Mouse (Mus musculus) MEL (cell line): ENCODE data around the gene Fgfr2. TPM values are rescaled to one million over a fixed set of nuclear protein-coding genes. Genes with fewer than 3 reads are reported as not detected.

Source experiments
- DNase-seq: peaks from one replicate; pipeline ENCODE4 v3.0.0; 2011; ENCODE audit warnings: low read depth, low spot score
- H3K27ac ChIP-seq: 2 replicates; pipeline ENCODE4 v1.5.1; 2012; ENCODE audit warnings: low read depth, mild to moderate bottlenecking, control low read depth, low read length, moderate library complexity; ENCODE audit not compliant: control insufficient read depth
- H3K27me3 ChIP-seq, 2 experiments: fragments of 150-350 bp in 1 of 2; sonication (generic) in 1 of 2; 2 replicates each; pipeline ENCODE4 v1.6.1; 2012; ENCODE audit warnings: low read length in 2 of 2, mild to moderate bottlenecking in 2 of 2, improper control_type of control experiment in 1 of 2, moderate library complexity in 1 of 2; ENCODE audit not compliant: insufficient read depth in 2 of 2, control insufficient read depth in 1 of 2
- H3K36me3 ChIP-seq, 2 experiments: 2 replicates each; pipeline ENCODE4 v1.6.1; 2012 to 2014; ENCODE audit warnings: low read length in 2 of 2, improper control_type of control experiment in 1 of 2, inconsistent platforms in 1 of 2, mild to moderate bottlenecking in 1 of 2; ENCODE audit not compliant: insufficient read depth in 2 of 2, control insufficient read depth in 1 of 2
- H3K4me1 ChIP-seq, 2 experiments: fragments of 150-350 bp in 1 of 2; sonication (generic) in 1 of 2; 2 replicates each; pipeline ENCODE4 v1.6.1; 2012; ENCODE audit warnings: low read length in 2 of 2, improper control_type of control experiment in 1 of 2, mild to moderate bottlenecking in 1 of 2; ENCODE audit not compliant: insufficient read depth in 2 of 2, control insufficient read depth in 1 of 2
- H3K4me3 ChIP-seq, 2 experiments: fragments of 150-350 bp in 1 of 2; sonication (generic) in 1 of 2; 2 replicates each; pipeline ENCODE4 v1.5.1; 2012; ENCODE audit warnings: low read depth in 2 of 2, low read length in 2 of 2, mild to moderate bottlenecking in 2 of 2, moderate library complexity in 2 of 2, control low read depth in 1 of 2, improper control_type of control experiment in 1 of 2; ENCODE audit not compliant: control insufficient read depth in 1 of 2, insufficient read depth in 1 of 2
- H3K79me2 ChIP-seq: 2 replicates; pipeline ENCODE4 v1.6.1; 2012; ENCODE audit warnings: mild to moderate bottlenecking, low read length, moderate library complexity; ENCODE audit not compliant: control insufficient read depth, poor library complexity, insufficient read depth
- H3K9ac ChIP-seq: 2 replicates; pipeline ENCODE4 v1.6.1; 2012; ENCODE audit warnings: low read depth, mild to moderate bottlenecking, control low read depth, low read length, moderate library complexity; ENCODE audit not compliant: control insufficient read depth, poor library complexity, severe bottlenecking
- H3K9me3 ChIP-seq: fragments of 150-350 bp; sonication (generic); replicated peaks from 2 replicates; pipeline ENCODE4 v1.6.1; 2012; ENCODE audit warnings: mild to moderate bottlenecking, low read length, improper control_type of control experiment, moderate library complexity; ENCODE audit not compliant: insufficient read depth
- CHD1 ChIP-seq: IDR thresholded peaks from 2 replicates; pipeline ENCODE4 v1.6.1; 2012; ENCODE audit warnings: low read depth, mild to moderate bottlenecking, inconsistent platforms, low read length, improper control_type of control experiment
- CHD2 ChIP-seq: IDR thresholded peaks from 2 replicates; pipeline ENCODE4 v1.6.1; 2011; ENCODE audit warnings: low read length, improper control_type of control experiment
- ETS1 ChIP-seq: IDR thresholded peaks from 2 replicates; pipeline ENCODE4 v1.6.1; 2012; ENCODE audit warnings: low read depth, mild to moderate bottlenecking, inconsistent platforms, low read length, improper control_type of control experiment, moderate library complexity
- GATA1 ChIP-seq: IDR thresholded peaks from 2 replicates; pipeline ENCODE4 v1.6.1; 2011; ENCODE audit warnings: low read depth, low read length, improper control_type of control experiment
- MAX ChIP-seq: IDR thresholded peaks from 2 replicates; pipeline ENCODE4 v1.6.1; 2011; ENCODE audit warnings: low read length, improper control_type of control experiment
- MEF2A ChIP-seq: IDR thresholded peaks from 2 replicates; pipeline ENCODE4 v1.6.1; 2014; ENCODE audit warnings: low read depth, mild to moderate bottlenecking, inconsistent platforms, low read length, improper control_type of control experiment; ENCODE audit not compliant: poor library complexity, insufficient replicate concordance, severe bottlenecking; ENCODE audit errors: extremely low read depth
- NELFE ChIP-seq: IDR thresholded peaks from 2 replicates; pipeline ENCODE4 v1.6.1; 2011; ENCODE audit warnings: low read depth, low read length, improper control_type of control experiment
- NRF1 ChIP-seq: IDR thresholded peaks from 2 replicates; pipeline ENCODE4 v1.6.1; 2014; ENCODE audit warnings: low read depth, mild to moderate bottlenecking, inconsistent platforms, low read length, improper control_type of control experiment, moderate library complexity; ENCODE audit not compliant: poor library complexity, insufficient read depth, severe bottlenecking
- POLR2A ChIP-seq, 2 experiments: IDR thresholded peaks; 2 replicates each; pipeline ENCODE4 v1.6.1; 2011 to 2012; ENCODE audit warnings: low read length in 2 of 2, mild to moderate bottlenecking in 2 of 2, control low read depth in 1 of 2, improper control_type of control experiment in 1 of 2, low read depth in 1 of 2, moderate library complexity in 1 of 2; ENCODE audit not compliant: control insufficient read depth in 1 of 2, insufficient read depth in 1 of 2, poor library complexity in 1 of 2
- POLR2AphosphoS2 ChIP-seq: IDR thresholded peaks from 2 replicates; pipeline ENCODE4 v1.6.1; 2011; ENCODE audit warnings: low read length, improper control_type of control experiment
- RCOR1 ChIP-seq: IDR thresholded peaks from 2 replicates; pipeline ENCODE4 v1.6.1; 2012; ENCODE audit warnings: low read depth, mild to moderate bottlenecking, inconsistent platforms, low read length, improper control_type of control experiment
- SIN3A ChIP-seq: IDR thresholded peaks from 2 replicates; pipeline ENCODE4 v1.6.1; 2012; ENCODE audit warnings: low read length, improper control_type of control experiment, inconsistent platforms
- SMC3 ChIP-seq: IDR thresholded peaks from 2 replicates; pipeline ENCODE4 v1.6.1; 2011; ENCODE audit warnings: low read depth, low read length, improper control_type of control experiment
- UBTF ChIP-seq: IDR thresholded peaks from 2 replicates; pipeline ENCODE4 v1.6.1; 2012; ENCODE audit warnings: low read depth, mild to moderate bottlenecking, inconsistent platforms, low read length, improper control_type of control experiment, moderate library complexity, borderline replicate concordance; ENCODE audit not compliant: insufficient read depth
- ZC3H11A ChIP-seq: IDR thresholded peaks from 2 replicates; pipeline ENCODE4 v1.6.1; 2012; ENCODE audit warnings: low read depth, mild to moderate bottlenecking, inconsistent platforms, low read length, improper control_type of control experiment
- ZKSCAN1 ChIP-seq: IDR thresholded peaks from 2 replicates; pipeline ENCODE4 v1.6.1; 2012; ENCODE audit warnings: low read depth, mild to moderate bottlenecking, inconsistent platforms, low read length, improper control_type of control experiment, moderate library complexity
- ZMIZ1 ChIP-seq: IDR thresholded peaks from 2 replicates; pipeline ENCODE4 v1.6.1; 2012; ENCODE audit warnings: low read depth, mild to moderate bottlenecking, inconsistent platforms, low read length, improper control_type of control experiment, moderate library complexity
- ZNF384 ChIP-seq: IDR thresholded peaks from 2 replicates; pipeline ENCODE4 v1.6.1; 2012; ENCODE audit warnings: low read depth, mild to moderate bottlenecking, inconsistent platforms, low read length, improper control_type of control experiment
- polyA plus RNA-seq, 2 experiments: library from polyadenylated mRNA; stranded (reverse) in 1 of 2; unstranded in 1 of 2; fragments of >175 nt in 1 of 2; fragments of >200 nt in 1 of 2; gene quantifications; 2 replicates each; pipeline versions ENCODE4 v1.2.1 to v1.2.4; 2012; ENCODE audit warnings: low replicate concordance in 2 of 2, low read depth in 1 of 2; ENCODE audit not compliant: insufficient read length in 2 of 2, insufficient read depth in 1 of 2, missing spikeins in 1 of 2
- total RNA-seq: library from RNA; depleted of rRNA; stranded (reverse); fragments of 300-350 nt; gene quantifications from 2 replicates; pipeline ENCODE4 v1.2.3, GENCODE M21; 2012

The Fgfr2 gene
- total and polyA plus RNA-seq, 3 experiments: not detected

DNA sequence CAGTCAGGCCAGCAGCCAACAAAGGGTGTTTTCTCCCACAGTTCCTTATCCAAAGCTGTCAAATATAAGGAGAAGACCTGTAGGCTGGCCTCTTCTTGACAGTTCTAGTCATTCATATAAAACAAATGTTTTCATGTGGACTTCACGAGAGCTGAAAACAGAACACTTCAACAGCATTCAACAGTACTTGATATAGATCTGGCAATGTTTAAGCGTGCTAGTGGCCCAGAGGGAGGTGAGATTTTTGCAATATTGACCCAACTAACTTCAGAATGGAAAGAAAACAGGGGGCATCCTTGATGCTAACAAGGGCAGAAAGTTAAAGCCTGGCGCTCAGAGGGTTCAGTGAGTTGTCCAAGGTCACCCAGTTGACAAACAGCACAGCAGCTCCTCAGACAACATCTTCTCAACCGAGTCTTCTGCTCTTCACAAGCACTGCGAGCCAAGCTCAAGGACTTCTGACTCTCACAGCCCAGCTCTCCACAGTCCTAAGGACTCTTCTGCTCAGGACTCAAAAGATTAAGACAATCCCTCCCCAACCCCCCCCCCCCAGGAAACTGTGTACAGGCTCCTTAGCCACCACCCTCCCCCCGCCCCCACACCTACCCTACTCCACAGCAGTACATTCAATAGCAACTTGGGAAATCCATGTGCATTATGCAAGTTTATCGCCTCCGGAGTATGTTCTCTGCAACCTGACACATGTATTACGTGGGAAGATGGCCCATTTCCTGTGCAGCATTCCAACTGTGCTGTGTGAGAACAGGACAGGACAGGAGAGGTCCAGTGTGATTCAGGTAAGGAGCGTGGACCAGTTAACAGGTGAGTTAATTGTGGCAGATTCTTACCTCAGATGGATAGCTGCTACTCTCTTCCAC, 703.5 kb downstream of the Fgfr2 start:
- H3K9me3 ChIP-seq: no peaks in the 10 kb centered on the region
- no peak overlapping the region for H3K27ac ChIP-seq
- TF ChIP-seq MAX (no peak), GATA1 (no peak), NELFE (no peak), CHD1 (no peak), NRF1 (no peak), MEF2A (no peak), ZKSCAN1 (no peak), UBTF (no peak), SIN3A (no peak), SMC3 (no peak), ZMIZ1 (no peak), ETS1 (no peak), POLR2A (IDR thresholded peaks at IDR 0.05; ENCODE audit: control insufficient read depth in 1 of 2, insufficient read depth in 1 of 2, low read depth in 1 of 2, low read length in 2 of 2, poor library complexity in 1 of 2) (no peak), ZNF384 (no peak)
- H3K36me3 ChIP-seq: no peaks in the 10 kb centered on the region
- H3K79me2 ChIP-seq: no peaks in the 10 kb centered on the region
- DNase-seq: no peak
- no peak overlapping the region for H3K4me3 ChIP-seq
- no peaks in the 10 kb centered on the region for H3K4me1 ChIP-seq
- no peak overlapping the region for H3K9ac ChIP-seq
- H3K27me3 ChIP-seq: no peaks in the 10 kb centered on the region

DNA sequence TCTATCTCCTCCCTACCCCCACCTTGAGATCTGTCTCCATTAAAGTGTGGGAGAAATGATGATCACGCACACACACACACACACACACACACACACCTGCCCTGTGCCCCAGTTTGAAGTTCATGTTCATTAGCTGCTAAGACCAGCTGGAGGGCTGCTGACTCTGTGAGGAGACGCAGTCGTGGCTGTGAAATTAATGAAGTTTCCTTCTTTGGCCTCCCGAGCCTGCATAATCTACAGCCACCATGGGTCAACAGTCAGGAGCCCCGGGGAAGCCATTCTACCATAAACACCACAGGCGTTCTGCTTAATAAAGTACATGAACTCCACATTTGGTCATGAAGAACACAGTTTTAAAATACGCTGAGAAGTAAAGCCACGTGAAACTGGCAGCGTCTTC, 706.3 kb downstream of the Fgfr2 start:
- Histone ChIP-seq H3K4me1 (peaks cover 0 to 11% of the 10 kb centered on the region in 2 experiments; a peak in 1 of 4 replicates), H3K27me3 (no peaks in the 10 kb centered on the region), H3K79me2 (peaks cover 2% of the 10 kb centered on the region), H3K9ac (no peak overlapping the region), H3K4me3 (no peak overlapping the region), H3K27ac (no peak overlapping the region), H3K36me3 (peaks cover 0 to 9% of the 10 kb centered on the region in 2 experiments; a peak in 2 of 4 replicates), H3K9me3 (no peaks in the 10 kb centered on the region)
- no peak for DNase-seq
- no peak for TF ChIP-seq ZC3H11A
- no peak for TF ChIP-seq RCOR1
- no peak for TF ChIP-seq ZNF384
- TF ChIP-seq CHD2: no peak
- no peak for TF ChIP-seq SMC3
- no peak for TF ChIP-seq POLR2AphosphoS2
